Mouse (Mus musculus): ENCODE measurements around the gene Acp7. TPM values are rescaled to one million over a fixed set of nuclear protein-coding genes. Genes with fewer than 3 reads are reported as not detected.

The Acp7 gene
- polyA plus RNA-seq, 1 experiment: not detected

Other genes with a start within 250 kb of the Acp7 start
- 50.4 and 52.9 TPM in 2 replicates for gene Med29, start 238.6 kb downstream of the Acp7 start, polyA plus RNA-seq (2012; rRNA removed)
- gene Paf1, start 238.4 kb downstream of the Acp7 start, polyA plus RNA-seq (2012; rRNA removed): 41.4 and 54.7 TPM in 2 replicates
- gene Gmfg, start 193.9 kb downstream of the Acp7 start, polyA plus RNA-seq (2012; rRNA removed): 13.4 and 16.2 TPM in 2 replicates
- gene Lrfn1, start 179.4 kb downstream of the Acp7 start, polyA plus RNA-seq (2012; rRNA removed): 1.7 and 2.0 TPM in 2 replicates
- gene Ifnl2, start 120.9 kb downstream of the Acp7 start, polyA plus RNA-seq (2012; rRNA removed): not detected in 2 replicates
- not detected in 2 replicates for gene Ifnl3, start 108.5 kb downstream of the Acp7 start, polyA plus RNA-seq (2012; rRNA removed)
- gene Sycn, start 90.4 kb downstream of the Acp7 start, polyA plus RNA-seq (2012; rRNA removed): 3.1 and 4.3 TPM in 2 replicates
- gene Nccrp1, start 84.1 kb downstream of the Acp7 start, polyA plus RNA-seq (2012; rRNA removed): 0.11 TPM in 2 replicates
- gene Samd4b, start 33.2 kb downstream of the Acp7 start, polyA plus RNA-seq (2012; rRNA removed): 45.3 and 61.6 TPM in 2 replicates
- 52.1 and 72.9 TPM in 2 replicates for gene Pak4, start 33.1 kb downstream of the Acp7 start, polyA plus RNA-seq (2012; rRNA removed)
- gene Fbxo27, start 61.5 kb upstream of the Acp7 start, polyA plus RNA-seq (2012; rRNA removed): 1.6 and 1.8 TPM in 2 replicates
- 0.89 TPM in 2 replicates for gene Fbxo17, start 85.5 kb upstream of the Acp7 start, polyA plus RNA-seq (2012; rRNA removed)
- gene Mrps12, start 110.5 kb upstream of the Acp7 start, polyA plus RNA-seq (2012; rRNA removed): 67.1 and 70.6 TPM in 2 replicates
- 25.0 and 27.4 TPM in 2 replicates for gene Sars2, start 110.7 kb upstream of the Acp7 start, polyA plus RNA-seq (2012; rRNA removed)
- gene Ccer2, start 124.8 kb upstream of the Acp7 start, polyA plus RNA-seq (2012; rRNA removed): not detected in 2 replicates
- 40.2 and 53.9 TPM in 2 replicates for gene Sirt2, start 135.4 kb upstream of the Acp7 start, polyA plus RNA-seq (2012; rRNA removed)
- 56.7 and 72.9 TPM in 2 replicates for gene Nfkbib, start 136.2 kb upstream of the Acp7 start, polyA plus RNA-seq (2012; rRNA removed)
- 6.4 and 7.5 TPM in 2 replicates for gene Rinl, start 157.6 kb upstream of the Acp7 start, polyA plus RNA-seq (2012; rRNA removed)
- gene Hnrnpl, start 177.2 kb upstream of the Acp7 start, polyA plus RNA-seq (2012; rRNA removed): 273 and 275 TPM in 2 replicates
- 244 and 306 TPM in 2 replicates for gene Ech1, start 193.9 kb upstream of the Acp7 start, polyA plus RNA-seq (2012; rRNA removed)
- gene Lgals4, start 202.5 kb upstream of the Acp7 start, polyA plus RNA-seq (2012; rRNA removed): 4,043 and 4,779 TPM in 2 replicates
- 0.59 and 1.9 TPM in 2 replicates for gene Lgals7, start 232.5 kb upstream of the Acp7 start, polyA plus RNA-seq (2012; rRNA removed)

Measured in large intestine, adult 2 months (tissue).